Mouse (Mus musculus): ENCODE measurements around the gene Churc1.

Gene Churc1

DNA sequence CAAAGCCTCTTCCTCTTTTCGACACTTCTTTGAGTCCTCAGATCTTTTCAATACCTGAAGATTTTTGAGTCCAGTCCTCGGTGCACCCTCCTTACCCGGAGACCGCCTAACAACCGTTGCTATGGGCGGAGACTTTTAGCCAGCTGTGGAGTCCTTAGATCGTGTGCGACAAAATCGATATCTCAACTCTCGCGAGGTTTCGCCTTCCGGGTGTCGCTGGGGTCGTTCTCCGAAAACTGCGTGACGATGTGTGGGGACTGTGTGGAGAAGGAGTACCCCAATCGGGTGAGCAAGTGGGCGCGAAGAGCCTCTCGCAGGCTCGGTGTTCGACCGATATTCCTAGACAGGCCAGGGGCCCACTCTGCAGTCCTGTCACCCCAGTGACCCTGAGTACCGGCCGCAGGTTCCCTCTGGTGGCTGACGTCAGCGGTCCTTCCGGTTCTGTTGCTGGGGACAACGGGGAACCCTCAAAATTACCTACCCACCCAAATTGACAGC lies at the start of gene Churc1, which contains the start of gene Fntb:
TSS of gene Churc1 (plus strand) at position 185 of the 498 bp plus-strand sequence.
TSS of gene Fntb (plus strand) at position 236 of the 498 bp plus-strand sequence.
- under 1% methylated on average over 31 of the region's 31 CpGs for WGBS

GRCm38 (mm10) chr12:76718384-76718783 lies 47.0 kb upstream of the Churc1 start:
- WGBS: 87% methylated on average over 4 of the region's 4 CpGs

DNA sequence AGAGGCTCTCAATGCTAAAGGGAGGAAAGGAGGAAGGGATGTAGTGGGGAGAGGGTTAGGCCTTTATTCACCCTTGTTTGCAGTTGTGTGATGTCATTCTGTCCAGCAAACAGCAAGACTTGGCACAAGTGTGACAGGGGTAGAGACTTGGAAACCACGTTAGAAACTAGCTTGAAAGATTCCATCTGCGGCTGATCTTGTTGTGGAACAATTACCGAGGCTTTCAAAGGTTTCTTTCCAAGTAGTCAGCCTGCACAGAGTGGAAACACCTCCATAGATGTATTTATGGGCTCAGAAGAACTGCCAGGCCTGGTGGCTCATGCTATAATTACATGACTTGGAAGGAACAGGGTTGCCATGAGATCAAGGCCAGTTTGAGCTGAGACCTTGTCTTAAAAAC lies 43.3 kb upstream of the Churc1 start:
- 40% methylated on average over 3 of the region's 3 CpGs for WGBS

DNA sequence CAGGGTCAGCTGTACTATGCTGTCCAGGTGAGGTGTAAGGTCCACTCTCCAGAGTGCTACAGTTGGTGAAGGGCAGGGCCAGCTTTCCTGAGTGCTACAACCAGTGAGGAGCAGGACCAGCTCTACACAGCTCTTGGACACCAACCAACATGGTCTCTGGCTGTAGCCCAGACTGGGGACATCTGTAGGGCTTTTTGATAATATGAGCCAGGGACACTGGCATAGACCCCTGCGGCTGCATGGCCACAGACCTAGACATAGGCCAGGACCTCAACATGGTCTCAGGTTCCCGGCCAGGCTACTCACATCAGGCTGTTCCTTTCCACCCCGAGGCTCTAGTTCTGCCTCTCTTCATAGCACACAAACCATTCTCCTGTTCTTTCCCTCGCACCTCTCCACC lies 37.4 kb upstream of the Churc1 start:
- 90% methylated on average over 4 of the region's 4 CpGs for WGBS

DNA sequence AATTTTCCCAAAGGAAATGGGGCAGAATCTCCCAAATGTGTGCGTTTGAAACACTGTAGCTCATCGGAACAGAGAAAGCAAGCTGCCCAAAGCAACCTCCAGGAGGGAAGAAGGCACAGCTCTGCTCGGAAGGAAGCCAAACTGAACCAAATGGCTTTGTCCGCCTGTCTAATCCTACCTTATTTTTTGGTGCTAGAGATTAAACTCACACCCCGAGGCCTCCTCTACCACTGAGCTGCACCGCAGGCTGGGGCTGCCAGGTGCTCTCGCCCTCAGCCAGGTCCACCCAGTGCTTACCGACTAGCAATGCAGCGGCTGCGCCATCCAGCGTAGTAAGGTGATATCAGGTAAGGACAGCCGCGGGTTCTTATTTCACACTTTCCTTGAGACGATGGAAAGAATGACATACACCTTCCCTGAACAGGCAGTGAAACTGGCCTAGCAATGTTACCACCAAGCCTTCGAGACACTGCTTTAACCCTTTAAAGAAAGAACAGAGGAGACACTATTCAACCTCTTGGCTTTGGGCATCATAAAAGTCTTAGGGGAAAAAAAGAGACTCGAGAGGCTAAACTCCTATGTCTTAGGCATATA lies 14.4 kb upstream of the Churc1 start:
- WGBS: 83% methylated on average over 16 of the region's 16 CpGs

DNA sequence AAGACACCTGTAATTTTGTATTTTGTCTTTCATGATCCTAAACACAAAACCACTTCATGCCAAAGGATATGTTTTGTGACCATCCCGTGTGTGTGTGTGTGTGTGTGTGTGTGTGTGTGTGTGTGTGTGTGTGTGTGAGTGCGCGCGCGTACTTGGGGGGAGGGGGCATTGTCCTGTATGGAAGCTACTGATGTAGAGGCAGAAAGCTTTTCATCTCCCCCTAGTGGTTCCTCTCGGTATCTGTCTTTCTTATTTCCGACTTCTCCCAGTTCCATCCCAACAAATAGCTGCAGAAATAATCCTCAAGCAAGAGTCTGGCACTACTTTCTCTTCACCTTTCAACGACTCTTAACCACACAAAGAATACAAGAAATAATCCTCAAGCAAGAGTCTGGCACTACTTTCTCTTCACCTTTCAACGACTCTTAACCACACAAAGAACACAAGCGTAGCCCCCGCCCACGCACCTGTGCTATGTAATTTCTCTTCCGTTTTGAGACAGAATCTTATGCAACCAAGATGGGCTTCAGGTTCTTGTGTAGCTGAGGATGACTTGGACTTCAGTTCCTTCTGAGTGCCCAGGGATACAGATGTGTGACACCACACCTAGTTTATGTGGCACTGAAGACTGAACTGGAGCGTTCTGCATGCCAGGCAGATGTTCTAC lies 12.6 kb upstream of the Churc1 start:
- WGBS: 39% methylated on average over 14 of the region's 14 CpGs

DNA sequence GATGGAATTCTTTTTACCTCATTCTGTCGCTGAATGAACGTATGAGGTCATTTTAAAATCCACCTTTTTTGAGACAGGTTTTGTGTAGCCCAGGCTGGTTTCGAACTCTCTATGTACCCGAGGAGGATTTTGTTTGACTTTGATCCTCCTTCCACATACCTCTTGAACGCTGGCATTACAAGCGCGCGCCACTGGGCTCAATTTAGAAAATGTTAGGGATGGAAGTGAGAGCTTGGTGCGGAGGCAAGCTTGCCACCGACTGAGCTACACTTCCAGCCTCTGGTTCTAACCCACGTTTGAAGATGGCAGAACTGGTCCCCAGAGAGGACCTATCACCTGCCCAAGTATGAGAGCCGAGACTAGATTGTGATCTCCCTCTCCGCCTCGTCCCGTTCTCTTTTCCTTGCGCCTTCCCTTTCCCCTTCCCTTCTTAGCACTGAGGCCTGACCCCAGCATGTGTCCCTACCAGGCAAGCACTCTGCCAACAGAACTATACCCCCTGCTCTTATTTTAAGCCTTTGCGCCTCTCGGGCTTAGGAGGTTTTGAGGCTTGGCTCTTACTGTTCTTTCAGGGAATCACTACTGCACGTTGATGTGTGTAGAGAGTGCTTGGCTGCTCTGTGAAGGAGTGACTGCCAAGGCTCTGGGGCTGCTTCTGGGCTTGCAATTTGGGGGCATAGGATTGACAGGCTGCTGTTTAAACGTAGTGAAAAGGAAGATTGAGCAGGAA lies 728 bp downstream of the Churc1 start:
- WGBS: 24% methylated on average over 20 of the region's 20 CpGs

- 87% methylated on average over 5 of the region's 5 CpGs for WGBS
Measured at GRCm38 (mm10) chr12:76770841-76771500, 5.6 kb downstream of the Churc1 start.

GRCm38 (mm10) chr12:76771540-76771939 lies 6.2 kb downstream of the Churc1 start:
- 93% methylated on average over 5 of the region's 5 CpGs for WGBS

- 60% methylated on average over 3 of the region's 3 CpGs for WGBS
Measured at GRCm38 (mm10) chr12:76774652-76775051, 9.3 kb downstream of the Churc1 start.

GRCm38 (mm10) chr12:76775132-76775531 lies 9.8 kb downstream of the Churc1 start:
- WGBS: 72% methylated on average over 4 of the region's 4 CpGs

GRCm38 (mm10) chr12:76776898-76777297 lies 11.6 kb downstream of the Churc1 start:
- WGBS: 96% methylated on average over 5 of the region's 5 CpGs

DNA sequence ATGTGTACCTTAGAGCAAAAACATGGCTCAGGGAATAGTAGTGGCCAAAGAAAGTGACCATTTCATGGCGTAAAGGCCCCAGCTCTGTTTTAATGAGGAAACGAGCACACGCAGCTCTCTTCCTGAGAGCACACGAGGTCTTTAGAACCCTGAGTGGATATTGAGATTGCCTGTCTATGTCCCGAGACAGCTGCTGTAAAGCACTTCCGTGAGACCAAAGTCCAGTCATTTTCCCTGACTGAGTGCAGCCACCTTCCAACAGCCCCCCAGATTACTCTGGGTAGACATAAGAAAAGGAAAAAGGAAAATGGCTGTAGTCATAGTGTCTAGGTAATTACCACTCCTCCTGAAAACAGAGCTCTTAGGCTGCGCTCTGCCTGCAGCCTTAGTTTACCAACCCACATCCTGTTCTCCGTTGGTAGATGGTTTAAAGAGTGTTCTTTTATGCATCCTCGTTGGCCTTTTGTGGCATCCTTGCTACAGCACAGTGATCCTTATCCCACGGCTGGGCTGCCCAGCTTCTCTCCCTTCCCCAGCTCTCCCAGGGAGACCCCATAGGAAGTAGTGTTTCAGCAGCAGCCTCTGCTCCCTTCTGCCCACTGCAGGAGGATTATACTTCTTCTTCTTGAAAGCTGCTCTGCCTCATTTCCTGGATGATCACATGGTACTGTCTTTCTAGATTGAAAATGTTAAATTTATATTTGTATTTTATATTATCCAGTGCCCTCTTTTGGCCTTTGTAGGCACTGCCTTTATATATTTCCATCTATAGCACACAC lies 13.2 kb downstream of the Churc1 start:
- 86% methylated on average over 10 of the region's 10 CpGs for WGBS

GRCm38 (mm10) chr12:76779951-76780350 lies 14.6 kb downstream of the Churc1 start:
- WGBS: 88% methylated on average over 5 of the region's 5 CpGs

DNA sequence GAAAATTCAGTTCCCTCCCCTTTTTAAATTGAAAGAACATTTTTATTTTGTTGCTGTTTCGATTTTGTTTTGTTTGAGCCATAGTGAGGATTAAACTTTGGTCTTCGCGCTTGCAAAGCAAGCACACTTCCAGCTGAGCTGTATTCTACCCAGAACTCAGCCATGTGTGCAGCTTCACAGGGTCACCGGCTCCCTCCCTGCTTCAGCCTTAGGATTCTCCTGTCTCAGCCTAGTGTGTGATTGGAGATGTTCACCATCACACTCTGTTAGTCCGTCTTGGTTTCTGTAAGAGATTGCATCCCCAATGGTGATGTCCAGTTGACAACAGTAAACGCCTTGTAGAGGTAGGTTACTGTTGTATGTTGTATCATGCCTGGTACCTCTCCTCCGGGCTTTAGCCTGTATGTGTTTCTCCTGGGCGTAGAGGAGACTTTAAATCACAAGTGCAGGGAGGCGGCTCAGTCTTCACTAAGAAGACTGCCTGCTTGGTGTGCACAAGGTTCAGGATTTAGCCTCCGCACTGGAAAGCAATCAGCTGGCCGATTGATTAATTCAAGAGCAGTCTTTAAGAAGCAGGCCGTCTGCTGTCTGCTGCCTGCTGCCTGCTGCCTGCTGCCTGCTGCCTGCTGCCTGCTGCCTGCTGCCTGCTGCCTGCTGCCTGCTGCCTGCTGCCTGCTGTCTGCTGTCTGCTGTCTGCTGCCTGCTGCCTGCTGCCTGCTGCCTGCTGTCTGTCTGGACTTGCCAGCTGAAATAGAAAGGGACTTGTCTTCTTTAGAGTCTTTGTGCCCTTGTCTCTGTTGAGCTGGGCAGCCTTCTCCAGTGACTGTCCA lies 15.5 kb downstream of the Churc1 start:
- WGBS: 73% methylated on average over 12 of the region's 12 CpGs

DNA sequence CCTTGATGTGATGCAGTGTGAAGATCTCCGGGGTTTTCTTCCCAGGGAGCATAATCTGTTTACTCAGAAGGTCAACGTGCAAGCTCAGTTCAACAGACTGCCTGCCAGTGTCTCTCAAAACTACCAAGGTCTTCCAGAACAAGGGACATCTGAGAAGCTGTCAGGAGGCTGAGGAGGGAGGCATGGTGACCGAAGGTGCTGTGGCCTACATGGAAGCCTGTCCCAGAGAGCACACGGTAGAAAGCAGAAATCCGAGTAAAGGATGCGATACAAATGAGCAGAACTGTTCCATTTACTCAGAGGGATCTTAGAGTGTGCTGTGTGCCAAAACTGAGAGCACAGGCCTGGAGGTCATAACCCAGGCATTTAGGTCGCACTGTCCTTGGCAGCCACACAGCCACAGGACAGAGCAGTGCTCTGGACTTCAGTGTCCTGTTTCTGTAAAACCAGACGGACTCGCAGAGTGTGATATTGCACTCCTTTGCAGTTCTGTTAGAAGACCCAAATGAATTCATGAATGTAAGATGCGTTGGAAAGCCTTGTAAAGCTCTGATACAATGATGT lies 18.8 kb downstream of the Churc1 start:
- WGBS: 76% methylated on average over 10 of the region's 10 CpGs

DNA sequence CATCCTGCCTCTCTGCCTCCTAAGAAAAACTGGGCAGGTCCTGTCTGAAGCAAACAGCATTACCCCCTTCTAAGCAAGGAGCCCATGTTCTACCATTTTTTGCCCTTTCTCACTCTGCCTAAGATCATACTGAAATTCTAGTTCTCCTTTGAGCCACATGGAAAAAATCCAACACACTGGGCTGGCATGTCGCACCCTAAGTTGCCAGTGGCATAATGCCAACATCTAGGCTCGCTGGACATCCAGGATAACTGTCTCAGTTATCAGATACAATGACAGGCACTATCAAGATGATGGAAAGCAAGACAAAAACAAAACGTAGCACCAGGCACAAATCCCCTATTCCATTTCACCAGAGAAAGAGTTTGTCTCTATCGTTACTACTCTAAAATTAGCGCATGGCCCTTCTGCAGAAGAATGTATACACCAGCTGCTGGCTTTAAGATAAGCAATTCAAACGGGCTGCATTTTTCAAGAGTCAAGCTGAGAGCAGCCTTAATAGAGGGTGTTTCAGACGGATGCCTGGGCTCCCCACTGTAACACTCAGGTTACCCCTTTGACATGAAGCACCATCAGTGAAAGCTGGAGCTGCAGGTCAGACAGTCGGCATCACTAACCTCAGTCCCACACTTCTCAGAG lies 25.2 kb downstream of the Churc1 start:
- WGBS: 24% methylated on average over 8 of the region's 8 CpGs

DNA sequence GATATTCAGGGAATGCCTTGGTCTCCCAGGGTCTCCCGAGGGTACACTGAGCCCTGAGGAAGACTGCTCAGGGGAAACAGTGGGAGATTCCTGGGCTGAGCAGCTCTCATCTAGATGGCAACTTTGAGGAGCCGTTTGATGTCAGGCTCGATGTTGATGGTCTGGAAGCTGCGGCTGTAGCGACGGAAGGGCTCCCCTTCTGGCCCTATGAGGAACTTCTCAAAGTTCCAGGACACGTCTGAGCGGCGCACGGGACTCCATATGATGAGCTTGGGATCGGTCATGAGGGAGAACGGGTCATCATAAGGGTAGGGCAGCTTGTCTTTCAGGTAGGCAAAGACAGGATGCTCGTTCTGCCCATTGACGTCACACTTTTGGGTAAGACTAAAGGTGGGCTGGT lies 27.2 kb downstream of the Churc1 start:
- WGBS: 63% methylated on average over 14 of the region's 14 CpGs

GRCm38 (mm10) chr12:76795350-76795749 lies 30.0 kb downstream of the Churc1 start, which contains the start of gene Gpx2:
Gpx2 (minus strand) TSS chr12:76795554.
- WGBS: 76% methylated on average over 5 of the region's 5 CpGs
